Mouse (Mus musculus) 416B (cell line): Measurements from ENCODE around the gene Hdgfl2.
A peak's percentile ranks its signal among the peaks of the same experiment; 100 is the strongest.
"Not testable (repeated sequence)": the region's sequence is repeated elsewhere in the genome, so short reads cannot be mapped to it uniquely, and the experiment has no call there.

Source experiments
- DNase-seq: peaks from one replicate; pipeline ENCODE4 v3.0.0; 2011; ENCODE audit warnings: low read depth

Gene Hdgfl2

GRCm38 (mm10) chr17:56106436-56106835, 27.0 kb downstream of the Hdgfl2 start:
- not testable (repeated sequence) for DNase-seq

GRCm38 (mm10) chr17:56106981-56107380, 27.5 kb downstream of the Hdgfl2 start:
- no peak for DNase-seq

DNA sequence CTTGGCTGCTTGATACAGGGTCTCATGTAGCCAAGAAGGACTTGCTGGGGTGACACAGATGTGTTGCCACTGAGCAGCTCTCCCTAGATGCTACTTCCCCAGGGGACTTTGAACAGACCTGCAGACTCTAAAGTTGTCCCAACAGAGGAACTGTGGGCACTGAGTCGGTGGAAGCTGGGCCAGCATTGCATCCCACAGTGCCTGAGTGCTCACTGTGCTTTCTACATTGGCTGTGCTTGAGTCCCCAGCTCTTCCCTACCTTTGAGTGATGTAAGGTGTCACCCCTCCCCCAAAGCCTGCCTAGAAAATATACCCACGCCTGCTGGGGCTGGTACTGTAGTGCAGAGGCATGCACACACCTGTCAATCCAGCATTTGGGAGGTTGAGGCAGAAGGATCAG, 28.3 kb downstream of the Hdgfl2 start:
- DNase-seq = no peak

GRCm38 (mm10) chr17:56108334-56109044, 29.1 kb downstream of the Hdgfl2 start:
- DNase-seq = no peak

DNA sequence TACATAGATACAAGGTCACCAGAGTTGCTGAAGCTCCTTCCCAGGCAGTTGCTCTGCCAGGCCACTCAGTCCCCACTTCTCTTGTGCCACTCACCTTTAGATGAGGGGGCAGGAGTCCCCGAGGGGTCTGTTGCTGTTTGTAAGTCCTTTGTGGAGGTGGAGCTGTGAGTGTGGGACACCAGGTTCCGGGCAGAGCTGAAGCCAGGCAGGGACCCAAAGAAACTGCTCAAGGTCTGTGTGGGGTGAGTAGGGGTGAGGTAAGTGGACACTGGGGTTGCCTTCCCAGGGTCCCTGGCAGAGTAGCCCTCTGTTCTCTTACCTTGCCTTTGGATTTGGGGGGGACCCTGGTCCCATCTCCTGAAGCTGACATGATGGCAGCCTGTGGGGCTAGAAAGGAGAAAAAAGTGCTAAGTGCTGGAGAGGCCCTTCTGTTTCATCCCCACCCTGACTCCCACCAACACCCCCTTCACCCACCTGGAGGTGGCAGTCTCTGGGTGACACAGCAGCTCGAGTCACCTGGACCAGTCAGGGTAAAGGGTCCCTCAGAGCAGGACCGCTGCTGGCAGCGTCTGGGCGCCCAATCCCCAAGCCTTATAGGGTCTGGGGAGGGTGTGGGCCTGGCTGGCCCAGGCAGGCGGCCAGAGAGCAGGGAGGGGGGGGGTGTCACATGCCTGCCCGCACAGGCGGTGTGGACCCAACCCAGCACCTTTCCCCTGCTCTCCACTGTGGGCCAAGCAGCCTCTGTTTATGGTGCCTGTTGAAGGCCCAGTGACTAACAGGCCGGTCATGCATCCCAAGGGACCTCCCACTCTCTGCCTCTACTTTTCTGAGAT, 30.0 kb downstream of the Hdgfl2 start, which contains the start of gene Plin4:
Plin4 (minus strand) TSS at position 585 of the 833 bp plus-strand sequence.
- no peak for DNase-seq

DNA sequence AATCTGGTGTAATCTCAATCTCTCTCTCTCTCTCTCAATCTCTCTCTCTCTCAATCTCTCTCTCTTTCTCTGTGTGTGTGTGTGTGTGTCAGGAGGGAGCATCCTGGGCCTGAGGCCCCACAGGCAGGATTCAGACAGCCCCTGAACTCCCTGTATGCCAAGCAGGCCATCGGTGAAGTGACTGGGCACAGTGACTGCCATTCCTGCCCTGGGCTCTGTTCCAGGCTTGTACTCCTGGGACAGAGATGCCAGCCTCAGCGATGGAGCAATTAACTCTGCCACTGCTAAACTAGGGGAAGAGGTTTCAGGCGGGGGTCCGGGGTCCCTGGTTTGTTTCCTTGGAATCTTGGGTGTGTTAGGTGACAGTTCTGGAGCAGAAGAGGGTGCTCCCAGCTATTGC, 31.1 kb downstream of the Hdgfl2 start:
- no peak for DNase-seq

DNA sequence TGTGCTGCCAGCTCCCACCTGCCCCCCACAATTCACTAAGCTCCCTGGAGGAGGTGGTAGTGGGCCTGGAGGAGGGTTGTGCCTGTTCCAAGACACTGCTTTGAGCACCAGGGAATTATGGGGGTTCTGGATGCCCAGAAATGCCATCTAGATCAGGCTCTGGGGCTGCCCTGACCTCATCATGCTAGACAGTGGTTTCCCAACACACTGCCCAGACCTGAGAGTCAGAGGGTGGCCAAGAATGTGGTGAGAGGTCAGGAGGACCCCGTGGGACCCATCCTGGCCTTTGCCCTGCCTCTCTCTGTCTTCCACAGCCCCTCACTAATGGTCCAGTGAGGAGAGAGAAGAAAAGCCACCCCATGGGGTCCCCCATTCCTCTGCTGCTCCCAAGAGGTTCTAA, 31.6 kb downstream of the Hdgfl2 start:
- DNase-seq = no peak

- peak; percentile 84 for DNase-seq
Measured at GRCm38 (mm10) chr17:56111864-56112263, 32.4 kb downstream of the Hdgfl2 start.

- DNase-seq = no peak
Measured at GRCm38 (mm10) chr17:56112743-56113142, 33.3 kb downstream of the Hdgfl2 start.

- DNase-seq = no peak
Measured at GRCm38 (mm10) chr17:56116193-56116592, 36.8 kb downstream of the Hdgfl2 start.

GRCm38 (mm10) chr17:56117251-56117710, 37.8 kb downstream of the Hdgfl2 start, which contains the start of gene Plin5:
TSS of gene Plin5 (minus strand) at chr17:56117596.
- no peak for DNase-seq

DNA sequence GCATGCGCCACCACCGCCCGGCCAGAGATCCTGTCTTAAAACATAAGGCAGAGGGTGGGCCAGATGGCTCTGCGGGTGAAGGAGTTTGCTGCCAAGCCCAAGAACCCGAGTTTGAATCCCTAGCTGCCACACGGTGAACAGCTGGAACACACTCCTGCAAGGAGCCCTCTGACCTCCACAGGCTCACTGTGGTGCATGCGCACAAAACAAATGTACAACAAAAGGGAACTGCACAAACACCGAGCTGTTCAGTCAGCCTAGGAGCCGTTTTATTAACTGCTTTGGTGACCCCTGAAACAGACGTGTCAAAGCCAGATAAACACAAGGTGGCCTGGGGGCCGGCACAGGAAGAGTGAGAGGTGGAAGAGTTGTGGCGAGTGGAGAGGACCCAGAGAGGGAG, 40.0 kb downstream of the Hdgfl2 start:
- no peak for DNase-seq

- DNase-seq = no peak
Measured at GRCm38 (mm10) chr17:56119981-56120880, 40.8 kb downstream of the Hdgfl2 start.

DNA sequence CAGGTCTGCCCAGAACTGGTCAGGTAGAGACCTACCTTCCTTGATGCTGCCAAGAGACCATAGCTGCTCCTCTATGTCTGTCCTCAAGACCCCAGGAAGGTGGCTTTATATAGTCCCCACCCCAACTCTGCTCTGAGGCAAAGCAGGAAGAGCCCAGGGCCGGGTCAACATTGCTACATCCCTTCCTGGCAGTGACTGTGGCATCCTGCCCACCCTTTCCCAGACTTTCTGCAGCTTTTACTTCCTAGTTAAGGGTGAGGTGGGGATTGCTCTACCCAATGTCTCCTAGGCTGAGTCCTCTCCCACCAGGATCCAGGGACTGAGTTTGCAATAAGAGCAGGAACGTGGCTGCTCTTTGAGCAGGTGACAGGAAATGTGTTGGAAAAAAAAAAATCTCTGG, 42.4 kb downstream of the Hdgfl2 start, which contains the start of gene Lrg1:
Lrg1 (minus strand) TSS at position 176 of the 400 bp plus-strand sequence.
- no peak for DNase-seq

GRCm38 (mm10) chr17:56123161-56123560, 43.7 kb downstream of the Hdgfl2 start:
- no peak for DNase-seq

DNA sequence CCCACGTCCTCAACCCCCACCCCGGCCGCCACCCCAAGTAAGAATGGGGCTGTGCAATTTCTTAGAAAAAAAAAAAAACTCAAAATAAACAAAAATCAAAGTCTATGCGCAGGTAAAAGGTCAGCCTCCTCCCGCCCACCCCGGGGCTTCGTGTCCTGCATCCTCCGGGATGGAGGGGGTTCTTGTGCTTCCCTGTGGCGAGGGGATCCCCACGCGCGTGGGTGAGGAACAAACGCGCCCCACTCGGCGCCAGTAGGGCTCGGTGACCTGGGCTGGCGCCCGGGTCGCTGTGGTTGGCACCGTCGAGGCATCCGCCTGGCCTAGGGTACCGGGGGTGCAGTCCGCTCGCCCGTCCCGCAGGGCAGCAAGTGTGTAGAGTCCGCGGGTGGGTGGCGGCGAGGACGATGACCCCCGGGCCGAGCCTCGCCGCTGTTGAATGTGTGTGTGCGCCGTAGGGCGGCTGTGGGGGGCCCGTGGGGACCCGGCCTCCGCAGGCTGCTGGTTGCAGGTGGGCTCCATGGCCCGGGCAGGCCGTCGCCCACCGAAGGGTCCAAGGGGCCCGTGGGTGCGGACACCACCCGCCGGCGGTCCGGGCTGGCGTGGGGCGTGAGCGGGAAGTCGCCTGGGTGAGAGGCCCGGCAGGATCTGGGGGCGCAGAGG, 44.4 kb downstream of the Hdgfl2 start:
- DNase-seq = no peak

DNA sequence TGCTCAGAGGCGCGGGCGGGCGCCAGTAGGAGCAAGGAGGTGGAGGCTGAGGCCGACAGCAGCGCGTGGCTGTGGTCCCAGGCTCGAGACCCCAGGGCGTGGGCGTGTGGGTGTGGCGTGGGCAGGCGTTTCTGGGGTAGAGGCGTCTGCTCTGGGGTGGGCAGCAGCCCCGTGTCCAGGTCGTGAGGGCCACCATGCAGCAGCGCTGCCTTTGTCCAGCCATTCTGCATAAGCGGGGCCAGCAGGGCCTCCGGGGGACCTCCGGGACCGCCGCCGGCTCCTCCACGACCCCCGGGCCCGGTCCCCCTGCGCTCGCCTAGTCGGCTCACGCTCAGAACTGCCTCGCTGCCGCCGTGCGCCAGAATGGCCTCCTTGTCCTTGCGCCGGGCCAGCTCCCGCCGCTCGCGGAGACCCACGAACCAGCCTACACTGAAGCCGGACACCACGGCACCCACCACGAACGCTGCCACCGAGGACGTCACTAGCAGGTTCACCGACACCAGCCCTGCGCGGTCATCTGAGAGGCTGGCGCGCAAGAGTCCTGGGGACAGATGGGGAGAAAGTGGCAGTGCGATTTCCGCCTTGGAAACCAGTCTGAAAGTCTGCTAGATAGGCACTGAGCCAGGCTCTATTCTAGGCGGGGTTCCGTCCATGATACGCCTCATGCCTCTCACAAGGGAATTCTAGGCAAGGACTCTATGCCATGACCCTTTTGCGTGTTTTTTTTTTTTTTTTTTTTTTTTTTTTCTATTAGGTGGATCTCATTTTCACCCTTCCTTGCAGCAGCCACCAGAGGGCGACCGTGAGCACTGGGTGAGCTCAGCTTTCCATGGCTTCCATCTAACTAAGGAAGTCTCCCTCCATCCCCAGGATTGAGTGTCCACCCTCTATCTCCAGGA, 45.2 kb downstream of the Hdgfl2 start:
- peak; percentile 61 for DNase-seq

GRCm38 (mm10) chr17:56125276-56125630, 45.8 kb downstream of the Hdgfl2 start:
- DNase-seq = no peak

DNA sequence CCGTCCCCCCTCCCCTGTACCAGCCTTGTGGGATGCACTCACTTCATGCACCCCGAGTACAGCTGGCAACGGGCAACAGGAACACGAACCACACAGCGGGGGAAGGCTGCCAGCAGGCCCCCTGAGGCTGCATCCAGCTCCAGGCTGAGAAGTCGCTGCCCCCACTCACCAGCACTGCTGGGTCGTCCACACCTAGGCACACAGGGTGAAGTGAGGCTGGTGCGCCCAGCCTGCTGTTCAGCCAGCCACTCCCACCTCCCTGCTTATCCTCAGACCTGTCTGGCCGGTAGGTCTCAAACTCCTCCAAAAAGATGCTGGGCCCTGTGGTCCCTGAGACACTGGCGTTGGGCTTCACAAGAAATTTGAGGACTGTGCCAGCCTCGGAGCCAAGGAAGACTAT, 46.7 kb downstream of the Hdgfl2 start:
- no peak for DNase-seq

DNA sequence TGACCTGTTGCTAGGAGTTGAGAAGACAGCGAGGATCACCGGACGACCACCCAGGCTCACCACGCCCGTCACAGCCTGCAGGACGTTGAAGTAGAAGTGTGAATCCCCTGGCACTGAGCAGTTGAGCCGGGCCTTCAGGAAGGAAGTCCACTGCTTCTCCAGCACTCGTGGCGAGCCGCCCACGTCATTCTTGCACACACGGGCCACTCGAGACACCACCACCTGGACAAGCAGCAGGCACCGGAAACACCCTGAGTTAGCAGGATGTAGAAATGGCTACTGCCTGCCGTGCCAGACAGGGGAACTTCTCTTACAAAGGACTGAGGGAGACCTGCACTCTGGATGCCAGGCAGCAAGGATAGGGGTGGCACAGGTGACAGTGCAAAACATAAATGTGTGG, 48.8 kb downstream of the Hdgfl2 start:
- no peak for DNase-seq
